Mouse (Mus musculus) hindbrain, embryonic 12.5 days (tissue): ENCODE data around the gene R3hcc1l. TPM values are rescaled to one million over a fixed set of nuclear protein-coding genes. Genes with fewer than 3 reads are reported as not detected.

Experiments used
- ATAC-seq: fragments of 200-750 bp; cut with Nextera tagmentation; 2 replicates; pipeline ENCODE4 v1.8.0; 2017; ENCODE audit warnings: moderate TSS enrichment; ENCODE audit not compliant: low FRiP score
- H3K27ac ChIP-seq: fragments of 300-500 bp; sonication (generic); 2 replicates; pipeline ENCODE4 v1.5.1; 2016; ENCODE audit warnings: mild to moderate bottlenecking
- H3K27me3 ChIP-seq: fragments of 300-500 bp; sonication (generic); 2 replicates; pipeline ENCODE4 v1.6.1; 2016; ENCODE audit warnings: mild to moderate bottlenecking
- H3K36me3 ChIP-seq: fragments of 300-500 bp; sonication (generic); 2 replicates; pipeline ENCODE4 v1.6.1; 2016; ENCODE audit warnings: mild to moderate bottlenecking
- H3K4me1 ChIP-seq: fragments of 300-500 bp; sonication (generic); 2 replicates; pipeline ENCODE4 v1.6.1; 2016
- H3K4me2 ChIP-seq: fragments of 300-500 bp; sonication (generic); replicated peaks from 2 replicates; pipeline ENCODE4 v1.6.1; 2016; ENCODE audit warnings: mild to moderate bottlenecking
- H3K4me3 ChIP-seq: fragments of 300-500 bp; sonication (generic); 2 replicates; pipeline ENCODE4 v1.5.1; 2016; ENCODE audit warnings: mild to moderate bottlenecking
- H3K9ac ChIP-seq: fragments of 300-500 bp; sonication (generic); 2 replicates; pipeline ENCODE4 v1.6.1; 2016; ENCODE audit warnings: mild to moderate bottlenecking, moderate library complexity
- H3K9me3 ChIP-seq: fragments of 300-500 bp; sonication (generic); replicated peaks from 2 replicates; pipeline ENCODE4 v1.6.1; 2016; ENCODE audit warnings: mild to moderate bottlenecking
- WGBS: fragments of 180-500 bp; shearing (Covaris S2); methylation state at CpG from one replicate; pipeline ENCODE4 v1.1.7; 2016; 5-methylcytosine and 5-hydroxymethylcytosine counted together
- polyA plus RNA-seq: library from polyadenylated mRNA; unstranded; fragments of >200 nt; fragmentation: Nextera tagmentation; extraction: Ambion mirVana; gene quantifications from 2 replicates; pipeline ENCODE4 v1.2.1, GENCODE M21; 2016

Gene R3hcc1l
- polyA plus RNA-seq, 1 experiment from 2014 or later, result 19.9 TPM

DNA sequence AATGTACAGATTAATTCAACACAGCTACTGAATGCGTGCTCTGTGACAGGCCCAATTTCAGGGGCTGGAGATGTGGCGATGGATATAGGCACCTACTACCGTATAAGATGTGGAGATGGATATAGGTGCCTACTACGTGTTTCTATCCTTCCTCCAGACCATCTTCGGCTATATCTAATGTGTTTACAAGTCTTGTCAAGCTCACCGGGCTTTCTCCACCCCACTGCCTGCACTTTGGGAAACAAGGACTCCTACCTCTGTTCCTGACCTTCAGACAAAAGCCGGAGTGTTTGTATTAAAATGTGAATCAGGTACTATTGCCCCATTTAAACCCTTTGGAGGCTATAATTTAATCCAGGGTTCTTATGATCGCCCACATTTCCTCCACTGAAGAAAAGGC lies 2.4 kb upstream of the R3hcc1l start:
- Histone ChIP-seq H3K27ac (no peak overlapping the region), H3K36me3 (no peaks in the 10 kb centered on the region), H3K4me3 (no peak overlapping the region), H3K4me2 (no peak overlapping the region), H3K9me3 (no peaks in the 10 kb centered on the region), H3K4me1 (peaks cover 10% of the 10 kb centered on the region), H3K9ac (no peak overlapping the region), H3K27me3 (peaks cover 3% of the 10 kb centered on the region; the same call in 1 of the 2 replicates)
- 93% methylated on average over 8 of the region's 8 CpGs for WGBS
- no peak for ATAC-seq

DNA sequence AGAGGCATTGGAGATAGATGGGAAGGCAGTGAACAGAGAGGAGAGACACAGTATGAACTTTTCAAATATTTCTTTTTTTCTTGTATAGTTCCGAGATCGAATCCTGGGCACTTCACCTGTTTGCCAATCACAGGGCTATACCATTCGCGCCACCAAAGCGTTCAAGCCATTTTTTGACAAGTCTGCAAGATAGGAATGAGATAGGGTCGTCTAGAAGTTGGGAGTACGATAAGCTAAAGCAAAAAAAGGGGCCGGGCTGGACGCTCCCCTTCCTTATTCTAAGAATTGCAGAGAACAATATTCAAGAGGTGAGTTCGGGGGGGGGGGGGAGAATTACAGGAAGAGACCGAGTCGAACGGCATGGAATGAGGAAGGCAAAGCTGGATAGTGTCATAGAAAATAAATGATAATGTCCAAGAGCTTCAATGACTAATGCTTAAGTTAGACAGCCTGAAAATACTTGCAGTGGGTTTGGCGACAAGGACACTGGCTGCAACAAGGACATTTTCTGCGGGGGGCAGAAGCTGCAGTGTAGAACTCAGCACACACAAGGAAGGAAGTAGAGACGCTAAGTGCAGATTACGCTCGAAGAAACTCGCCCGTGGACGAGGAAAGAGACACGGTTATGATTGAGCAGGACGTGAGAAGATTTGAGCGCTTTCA lies 471 bp upstream of the R3hcc1l start:
- peak overlapping the region; percentile 74; the same call in 1 of the 2 replicates for H3K27ac ChIP-seq
- H3K4me2 ChIP-seq, result peak overlapping the region; percentile 87
- H3K27me3 ChIP-seq, result peaks cover 3% of the 10 kb centered on the region; the same call in 1 of the 2 replicates
- H3K4me3 ChIP-seq, result peak overlapping the region; percentile 87
- WGBS, result 28% methylated on average over 24 of the region's 24 CpGs
- no peaks in the 10 kb centered on the region for H3K36me3 ChIP-seq
- ATAC-seq, result peak; percentile 22
- peaks cover 10% of the 10 kb centered on the region for H3K4me1 ChIP-seq
- H3K9ac ChIP-seq, result peak overlapping the region; percentile 82
- H3K9me3 ChIP-seq, result no peaks in the 10 kb centered on the region

DNA sequence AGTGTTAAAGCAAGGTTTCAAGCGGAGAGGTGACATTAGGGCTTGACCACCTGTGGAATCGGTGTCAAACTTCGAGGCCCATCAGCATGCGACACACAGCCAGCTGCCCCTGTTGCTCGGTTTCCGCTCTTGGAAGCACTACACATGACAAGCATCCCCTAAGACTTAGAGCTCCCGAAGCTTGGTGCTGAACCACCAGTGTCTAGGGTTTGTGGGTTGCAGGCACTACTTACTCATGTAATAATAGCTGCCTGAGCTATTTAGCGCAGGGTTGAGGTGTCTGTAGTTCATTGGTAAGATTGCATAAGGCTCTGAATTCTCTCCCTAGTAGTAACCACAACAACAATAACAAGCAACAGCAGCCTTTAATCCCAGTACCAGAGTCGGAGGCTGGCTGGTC lies 1.2 kb downstream of the R3hcc1l start:
- Histone ChIP-seq H3K9me3 (no peaks in the 10 kb centered on the region), H3K36me3 (no peaks in the 10 kb centered on the region), H3K4me1 (peaks cover 10% of the 10 kb centered on the region), H3K9ac (no peak overlapping the region), H3K27me3 (peaks cover 3% of the 10 kb centered on the region; the same call in 1 of the 2 replicates), H3K4me3 (peak overlapping the region; percentile 87), H3K4me2 (peak overlapping the region; percentile 87), H3K27ac (no peak overlapping the region)
- WGBS, result 46% methylated on average over 9 of the region's 9 CpGs
- no peak for ATAC-seq

DNA sequence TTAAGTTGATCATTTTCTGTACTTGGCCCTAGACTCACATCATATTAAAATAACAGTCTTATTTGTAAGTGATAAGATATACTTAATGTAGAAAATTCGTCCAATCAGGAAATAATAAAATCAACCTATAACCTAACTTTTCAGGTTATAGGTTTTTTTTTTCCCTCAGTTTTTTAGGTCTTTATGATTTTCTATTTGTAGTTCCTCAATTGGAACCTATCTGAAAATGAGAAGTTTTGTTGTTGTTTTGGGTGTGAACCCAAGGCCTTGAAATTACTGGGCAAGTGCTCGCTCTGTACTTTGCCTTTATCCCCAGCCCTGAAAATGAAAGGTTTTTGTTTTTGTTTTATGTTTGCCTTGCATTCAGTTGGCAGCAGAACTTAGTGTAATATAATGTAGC lies 6.1 kb downstream of the R3hcc1l start:
- H3K9me3 ChIP-seq, result no peaks in the 10 kb centered on the region
- WGBS, result 92% methylated on average over 2 of the region's 2 CpGs
- H3K4me1 ChIP-seq, result peaks cover 6% of the 10 kb centered on the region
- H3K27ac ChIP-seq, result no peak overlapping the region
- H3K9ac ChIP-seq, result no peak overlapping the region
- H3K4me2 ChIP-seq, result no peak overlapping the region
- no peak for ATAC-seq
- no peaks in the 10 kb centered on the region for H3K27me3 ChIP-seq
- H3K36me3 ChIP-seq, result no peaks in the 10 kb centered on the region
- no peak overlapping the region for H3K4me3 ChIP-seq

DNA sequence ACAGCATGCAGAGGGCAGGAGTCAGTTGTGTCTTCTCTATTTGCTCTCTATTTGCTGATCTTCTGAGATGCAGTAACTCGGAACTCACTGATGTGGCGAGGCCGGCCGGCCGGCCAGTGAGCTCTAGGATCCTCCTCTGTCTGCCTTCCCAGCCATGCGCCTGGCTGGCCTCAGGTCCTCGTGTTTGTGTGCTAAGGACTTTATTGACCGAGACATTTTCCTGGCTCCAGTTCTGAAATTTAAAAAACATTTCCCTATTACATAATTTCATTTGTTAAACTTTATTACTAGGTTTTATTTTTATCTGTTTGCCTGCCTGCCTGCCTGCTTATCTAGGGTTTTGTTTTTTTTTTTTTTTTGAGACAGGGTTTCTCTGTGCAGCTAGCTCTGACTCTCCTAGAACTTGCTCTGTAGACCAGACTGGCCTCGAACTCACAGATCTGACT lies 11.5 kb downstream of the R3hcc1l start:
- H3K27me3 ChIP-seq, result no peaks in the 10 kb centered on the region
- H3K9me3 ChIP-seq, result no peaks in the 10 kb centered on the region
- H3K4me1 ChIP-seq, result no peaks in the 10 kb centered on the region
- H3K9ac ChIP-seq, result no peak overlapping the region
- no peak for ATAC-seq
- no peak overlapping the region for H3K27ac ChIP-seq
- H3K36me3 ChIP-seq, result no peaks in the 10 kb centered on the region
- H3K4me2 ChIP-seq, result no peak overlapping the region
- no peak overlapping the region for H3K4me3 ChIP-seq
- WGBS, result 81% methylated on average over 9 of the region's 9 CpGs

DNA sequence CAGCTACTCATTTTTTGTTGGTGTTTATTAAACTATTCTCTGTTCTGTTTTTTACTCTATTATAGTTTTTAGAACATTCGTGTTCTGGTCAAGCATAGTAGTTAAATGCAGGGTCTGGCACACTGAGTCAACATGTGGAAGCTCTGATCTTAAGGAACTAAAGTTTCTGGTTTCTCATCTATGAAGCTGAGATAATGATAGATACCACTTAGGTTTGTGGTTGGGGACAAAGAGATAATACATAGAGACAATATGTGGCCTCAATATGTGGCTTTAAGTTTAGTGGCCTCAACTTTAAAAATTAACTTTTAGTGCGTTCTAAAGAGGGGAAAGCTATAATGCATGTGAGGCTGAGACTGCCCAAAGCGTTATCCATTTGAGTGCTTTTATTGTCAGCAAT lies 15.9 kb downstream of the R3hcc1l start:
- H3K9me3 ChIP-seq, result no peaks in the 10 kb centered on the region
- H3K4me3 ChIP-seq, result no peak overlapping the region
- no peak overlapping the region for H3K27ac ChIP-seq
- H3K27me3 ChIP-seq, result no peaks in the 10 kb centered on the region
- H3K9ac ChIP-seq, result no peak overlapping the region
- H3K4me1 ChIP-seq, result no peaks in the 10 kb centered on the region
- WGBS, result 92% methylated on average over 3 of the region's 3 CpGs
- no peak for ATAC-seq
- H3K36me3 ChIP-seq, result no peaks in the 10 kb centered on the region
- H3K4me2 ChIP-seq, result no peak overlapping the region

DNA sequence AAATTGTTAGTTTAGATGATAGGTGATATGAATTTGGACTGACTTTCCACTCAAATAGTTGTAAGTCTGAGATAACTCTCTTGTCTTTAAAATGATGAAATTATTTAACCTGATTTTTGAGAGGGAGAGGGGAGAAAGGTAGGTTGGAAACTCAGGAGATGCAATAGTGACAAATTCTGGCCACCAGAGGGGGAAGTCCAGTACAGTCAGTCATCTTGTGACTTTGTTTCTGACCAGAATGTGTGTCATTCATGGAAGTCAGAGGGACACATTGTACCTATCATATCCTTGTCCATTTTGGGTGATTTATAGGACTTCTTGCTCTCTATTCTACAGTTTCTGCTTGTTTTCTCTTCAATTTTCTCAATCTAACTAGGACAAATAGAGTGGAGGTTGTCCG lies 19.0 kb downstream of the R3hcc1l start:
- Histone ChIP-seq H3K4me1 (peaks cover 6% of the 10 kb centered on the region; the same call in 1 of the 2 replicates), H3K36me3 (no peaks in the 10 kb centered on the region), H3K9ac (no peak overlapping the region), H3K27me3 (no peaks in the 10 kb centered on the region), H3K27ac (no peak overlapping the region), H3K9me3 (no peaks in the 10 kb centered on the region), H3K4me2 (no peak overlapping the region), H3K4me3 (no peak overlapping the region)
- no peak for ATAC-seq
- WGBS, result 97% methylated on average over 1 of the region's 1 CpGs

DNA sequence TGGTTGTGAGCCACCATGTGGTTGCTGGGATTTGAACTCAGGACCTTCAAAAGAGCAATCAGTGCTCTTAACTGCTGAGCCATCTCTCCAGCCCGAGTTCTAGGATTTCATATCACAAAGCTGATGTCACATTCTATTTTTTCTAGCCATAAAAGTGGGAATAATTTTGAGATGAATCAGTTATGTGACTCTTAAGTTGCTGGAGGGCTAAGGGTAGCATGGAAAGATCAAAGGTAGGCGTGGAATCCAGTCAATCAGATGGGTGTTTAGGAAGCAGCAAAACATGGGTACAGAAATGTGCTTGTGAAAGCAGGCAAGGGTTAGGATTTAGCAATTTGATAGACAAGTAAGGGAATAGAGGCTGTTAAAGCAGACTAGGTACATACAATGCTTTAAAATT lies 20.4 kb downstream of the R3hcc1l start:
- Histone ChIP-seq H3K4me2 (no peak overlapping the region), H3K36me3 (no peaks in the 10 kb centered on the region), H3K9me3 (no peaks in the 10 kb centered on the region), H3K27ac (no peak overlapping the region), H3K27me3 (no peaks in the 10 kb centered on the region), H3K4me1 (peaks cover 6% of the 10 kb centered on the region; the same call in 1 of the 2 replicates), H3K4me3 (no peak overlapping the region), H3K9ac (no peak overlapping the region)
- no peak for ATAC-seq
- WGBS, result 88% methylated on average over 2 of the region's 2 CpGs

DNA sequence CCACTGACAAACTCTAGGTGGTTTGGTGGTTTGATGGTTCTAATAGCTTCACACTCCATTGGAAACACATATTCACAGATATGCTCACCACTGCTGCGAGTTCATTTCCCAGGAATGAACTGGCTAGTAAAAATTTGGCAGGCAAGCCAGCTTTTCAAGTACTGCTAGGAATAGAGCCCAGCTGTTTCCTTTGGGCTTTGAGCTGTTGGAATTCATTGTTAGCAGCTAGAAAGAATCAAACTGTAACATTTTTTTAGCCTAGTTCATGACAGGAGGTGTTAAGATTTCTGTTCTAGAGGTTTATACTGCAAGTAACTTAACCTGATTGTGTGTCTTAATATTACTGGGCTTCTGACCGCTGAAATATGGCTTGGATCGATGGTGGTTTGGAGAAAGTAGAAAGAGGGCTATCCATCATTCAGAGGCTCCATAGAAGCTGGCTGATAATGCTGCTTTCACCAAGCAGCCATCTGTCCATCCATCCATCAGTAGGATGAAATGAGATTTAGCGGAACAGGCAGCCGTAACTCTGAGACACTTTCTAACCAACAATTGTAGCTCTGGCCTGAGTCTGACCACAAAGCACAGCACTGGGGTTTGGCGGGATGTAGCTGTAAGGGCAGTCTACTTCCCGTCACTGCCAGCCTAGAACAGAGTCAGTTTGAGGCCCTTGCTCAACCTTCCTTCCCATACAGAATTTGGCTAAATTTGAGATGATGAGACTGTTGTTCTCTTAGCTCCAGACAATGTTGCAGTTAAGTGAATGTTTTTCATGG lies 21.0 kb downstream of the R3hcc1l start:
- Histone ChIP-seq H3K36me3 (no peaks in the 10 kb centered on the region), H3K9ac (no peak overlapping the region), H3K27ac (no peak overlapping the region), H3K9me3 (no peaks in the 10 kb centered on the region), H3K4me1 (peaks cover 6% of the 10 kb centered on the region; the same call in 1 of the 2 replicates), H3K27me3 (no peaks in the 10 kb centered on the region), H3K4me2 (no peak overlapping the region), H3K4me3 (no peak overlapping the region)
- 62% methylated on average over 7 of the region's 7 CpGs for WGBS
- ATAC-seq, result no peak

DNA sequence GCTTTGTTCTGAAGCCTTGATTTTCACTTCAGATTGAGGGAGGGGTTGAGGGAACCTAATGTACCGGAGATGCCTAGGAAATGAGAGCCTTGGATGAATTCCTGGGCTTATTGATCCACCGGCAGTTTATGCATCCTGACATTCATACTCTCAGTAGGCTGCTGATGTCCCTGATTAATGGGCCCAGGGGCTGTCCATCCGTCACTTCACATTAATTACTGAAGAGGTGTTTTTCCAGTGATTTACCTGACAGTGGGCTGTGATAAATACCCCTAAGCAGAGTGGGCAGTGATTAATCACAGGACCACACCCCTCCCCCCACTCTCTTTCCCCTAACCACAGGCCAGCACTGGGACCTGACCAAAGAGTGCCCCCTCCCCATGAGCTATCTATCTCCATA lies 22.1 kb downstream of the R3hcc1l start:
- no peak overlapping the region for H3K27ac ChIP-seq
- ATAC-seq, result peak; percentile 73; the same call in 1 of the 2 replicates

DNA sequence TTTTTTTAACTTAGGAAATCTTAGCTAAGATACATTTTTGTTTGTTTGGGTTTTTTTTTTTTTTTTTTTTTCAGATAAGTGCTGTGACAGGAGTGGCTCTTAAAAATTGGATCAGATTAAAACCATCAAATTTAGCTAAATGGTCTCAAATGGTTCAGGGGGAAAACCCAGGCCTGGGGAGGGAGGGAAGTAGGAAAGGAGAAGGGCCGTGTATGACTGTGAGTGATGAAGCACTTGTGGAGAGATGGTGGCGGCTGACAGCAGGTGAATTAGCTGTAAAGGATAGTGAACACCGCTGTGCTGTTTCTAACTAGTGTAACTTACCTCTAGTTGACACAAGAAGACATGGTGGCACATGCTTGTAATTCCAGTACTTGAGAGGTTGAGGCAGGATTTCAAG lies 40.1 kb downstream of the R3hcc1l start:
- H3K9me3 ChIP-seq, result no peaks in the 10 kb centered on the region
- no peak overlapping the region for H3K9ac ChIP-seq
- H3K36me3 ChIP-seq, result peaks cover 8% of the 10 kb centered on the region; the same call in 1 of the 2 replicates
- H3K4me1 ChIP-seq, result no peaks in the 10 kb centered on the region
- no peak overlapping the region for H3K4me3 ChIP-seq
- no peaks in the 10 kb centered on the region for H3K27me3 ChIP-seq
- no peak overlapping the region for H3K27ac ChIP-seq
- no peak overlapping the region for H3K4me2 ChIP-seq
- no peak for ATAC-seq
- WGBS, result 82% methylated on average over 3 of the region's 3 CpGs

More for the DNA sequence above, 22.1 kb downstream of the R3hcc1l start:
- no peak overlapping the region for H3K4me2 ChIP-seq
- H3K4me1 ChIP-seq, result peaks cover 6% of the 10 kb centered on the region; the same call in 1 of the 2 replicates
- no peaks in the 10 kb centered on the region for H3K9me3 ChIP-seq
- WGBS, result 49% methylated on average over 3 of the region's 3 CpGs
- no peak overlapping the region for H3K4me3 ChIP-seq
- no peaks in the 10 kb centered on the region for H3K27me3 ChIP-seq
- H3K9ac ChIP-seq, result no peak overlapping the region
- no peaks in the 10 kb centered on the region for H3K36me3 ChIP-seq

DNA sequence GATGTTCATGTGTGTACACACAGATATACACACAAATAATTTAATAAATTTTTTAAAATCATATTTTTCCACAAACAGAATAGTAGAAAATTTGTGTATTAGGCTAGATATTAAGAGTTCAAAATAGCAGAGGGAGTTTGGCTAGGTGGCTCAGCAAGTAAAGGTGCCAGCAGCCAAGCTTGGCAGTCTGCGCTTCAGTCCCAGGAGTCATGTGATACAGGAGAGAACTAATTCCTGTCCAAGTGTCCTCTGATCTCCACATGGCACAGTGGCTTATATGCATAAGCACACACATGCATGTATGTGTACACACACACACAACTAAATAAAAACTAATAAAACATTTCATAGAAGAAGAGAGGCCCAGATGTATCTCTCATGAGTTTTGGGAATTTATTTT lies 43.4 kb downstream of the R3hcc1l start:
- Histone ChIP-seq H3K27ac (no peak overlapping the region), H3K4me1 (no peaks in the 10 kb centered on the region), H3K27me3 (no peaks in the 10 kb centered on the region), H3K36me3 (peaks cover 10% of the 10 kb centered on the region; the same call in 1 of the 2 replicates), H3K9me3 (no peaks in the 10 kb centered on the region), H3K9ac (no peak overlapping the region), H3K4me2 (no peak overlapping the region), H3K4me3 (no peak overlapping the region)
- ATAC-seq, result no peak
- 97% methylated on average over 1 of the region's 1 CpGs for WGBS
